Mouse (Mus musculus) forebrain, embryonic 11.5 days (tissue): ENCODE measurements around the gene Fancg. TPM values are rescaled to one million over a fixed set of nuclear protein-coding genes. Genes with fewer than 3 reads are reported as not detected.

Experiments used
- ATAC-seq: fragments of 200-750 bp; cut with Nextera tagmentation; replicated peaks from 2 replicates; pipeline ENCODE4 v1.8.0; 2017; ENCODE audit warnings: moderate TSS enrichment; ENCODE audit not compliant: low FRiP score
- DNase-seq: peaks from one replicate; pipeline ENCODE4 v3.0.0-alpha.2; 2017; ENCODE audit warnings: low spot score
- H3K27ac ChIP-seq: fragments of 300-500 bp; sonication (generic); 2 replicates; pipeline ENCODE4 v1.5.1; 2014; ENCODE audit warnings: low read depth, low read length
- H3K27me3 ChIP-seq: fragments of 300-500 bp; sonication (generic); 2 replicates; pipeline ENCODE4 v1.6.1; 2014; ENCODE audit warnings: mild to moderate bottlenecking, low read length, mixed read lengths; ENCODE audit not compliant: control insufficient read depth, insufficient read depth
- H3K36me3 ChIP-seq: fragments of 300-500 bp; sonication (generic); 2 replicates; pipeline ENCODE4 v1.6.1; 2014; ENCODE audit warnings: mild to moderate bottlenecking, low read length, moderate library complexity, mixed read lengths; ENCODE audit not compliant: control insufficient read depth, insufficient read depth
- H3K4me1 ChIP-seq: fragments of 300-500 bp; sonication (generic); replicated peaks from 2 replicates; pipeline ENCODE4 v1.6.1; 2014; ENCODE audit warnings: low read length, mixed read lengths; ENCODE audit not compliant: control insufficient read depth, insufficient read depth
- H3K4me2 ChIP-seq: fragments of 300-500 bp; sonication (generic); 2 replicates; pipeline ENCODE4 v1.6.1; 2014; ENCODE audit warnings: low read depth, mild to moderate bottlenecking, low read length, moderate library complexity, mixed read lengths; ENCODE audit not compliant: severe bottlenecking
- H3K4me3 ChIP-seq: fragments of 300-500 bp; sonication (generic); 2 replicates; pipeline ENCODE4 v1.5.1; 2014; ENCODE audit warnings: low read depth, low read length
- H3K9ac ChIP-seq: fragments of 300-500 bp; sonication (generic); 2 replicates; pipeline ENCODE4 v1.6.1; 2014; ENCODE audit warnings: low read length
- H3K9me3 ChIP-seq: fragments of 300-500 bp; sonication (generic); 2 replicates; pipeline ENCODE4 v1.6.1; 2016; ENCODE audit warnings: low read length, mixed read lengths; ENCODE audit not compliant: control insufficient read depth
- WGBS: fragments of 180-500 bp; shearing (Covaris S2); extraction: QIAGEN DNeasy Blood & Tissue Kit; methylation state at CpG from one replicate; pipeline ENCODE4 v1.1.7; 2014; 5-methylcytosine and 5-hydroxymethylcytosine counted together
- polyA plus RNA-seq: library from polyadenylated mRNA; unstranded; fragments of >200 nt; fragmentation: Nextera tagmentation; extraction: Ambion mirVana; gene quantifications from 2 replicates; pipeline ENCODE4 v1.2.1, GENCODE M21; 2014

Gene Fancg
- polyA plus RNA-seq, 1 experiment from 2014 or later, result 24.7 TPM

DNA sequence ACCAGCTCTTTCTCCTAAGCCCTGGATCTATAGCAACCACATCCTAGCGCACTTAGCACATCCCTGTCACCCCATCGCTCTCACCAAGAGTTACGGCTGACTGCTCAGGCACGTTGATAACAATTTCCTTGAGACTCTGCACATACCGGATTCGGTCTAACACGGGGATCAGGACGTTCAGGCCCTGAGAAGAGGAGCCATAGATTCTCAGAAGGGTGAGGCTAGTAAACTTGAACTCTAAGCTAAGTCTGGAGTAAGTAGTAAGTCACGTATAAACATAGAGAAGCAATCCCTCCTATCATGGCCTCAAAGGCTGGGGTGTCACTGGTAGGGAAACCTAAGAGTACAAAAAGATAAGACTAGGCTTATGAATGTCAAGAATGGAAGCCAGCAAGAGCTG is 20.0 kb upstream of the Fancg start:
- no peak overlapping the region for H3K27ac ChIP-seq
- peak overlapping the region; percentile 80 for H3K4me2 ChIP-seq
- H3K27me3 ChIP-seq, result no peaks in the 10 kb centered on the region
- WGBS, result 85% methylated on average over 9 of the region's 9 CpGs
- H3K36me3 ChIP-seq, result peaks cover 11% of the 10 kb centered on the region
- DNase-seq (no peak), ATAC-seq (no peak)
- peaks cover 8% of the 10 kb centered on the region; the same call in 1 of the 2 replicates for H3K4me1 ChIP-seq
- peak overlapping the region; percentile 74 for H3K4me3 ChIP-seq
- H3K9me3 ChIP-seq, result no peaks in the 10 kb centered on the region
- H3K9ac ChIP-seq, result peak overlapping the region; percentile 93

DNA sequence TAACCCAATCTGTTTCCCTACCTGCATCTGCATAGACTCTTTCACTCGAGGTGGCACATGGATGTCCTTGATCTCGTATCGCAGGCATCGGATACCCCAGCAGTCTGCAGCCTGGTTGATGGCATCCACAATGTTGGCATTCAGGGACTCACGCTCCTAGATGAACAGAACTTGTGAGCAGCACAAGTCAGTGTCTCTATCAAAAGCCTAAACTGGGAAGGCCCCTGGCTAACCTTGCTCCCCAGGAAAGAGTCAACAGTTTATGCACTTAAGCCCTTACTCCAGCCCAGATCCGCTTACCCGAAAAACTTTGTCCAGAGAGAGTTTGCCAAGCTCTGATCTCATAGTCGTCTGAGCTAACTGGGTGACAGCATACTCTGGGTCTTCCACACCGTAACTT is 19.4 kb upstream of the Fancg start:
- WGBS, result 96% methylated on average over 9 of the region's 9 CpGs
- DNase-seq (no peak), ATAC-seq (no peak)
- no peak overlapping the region; the same call in 1 of the 2 replicates for H3K4me2 ChIP-seq
- no peak overlapping the region for H3K4me3 ChIP-seq
- peaks cover 11% of the 10 kb centered on the region for H3K36me3 ChIP-seq
- peaks cover 9% of the 10 kb centered on the region; the same call in 1 of the 2 replicates for H3K4me1 ChIP-seq
- no peaks in the 10 kb centered on the region for H3K9me3 ChIP-seq
- no peak overlapping the region for H3K9ac ChIP-seq
- H3K27ac ChIP-seq, result no peak overlapping the region
- H3K27me3 ChIP-seq, result no peaks in the 10 kb centered on the region

DNA sequence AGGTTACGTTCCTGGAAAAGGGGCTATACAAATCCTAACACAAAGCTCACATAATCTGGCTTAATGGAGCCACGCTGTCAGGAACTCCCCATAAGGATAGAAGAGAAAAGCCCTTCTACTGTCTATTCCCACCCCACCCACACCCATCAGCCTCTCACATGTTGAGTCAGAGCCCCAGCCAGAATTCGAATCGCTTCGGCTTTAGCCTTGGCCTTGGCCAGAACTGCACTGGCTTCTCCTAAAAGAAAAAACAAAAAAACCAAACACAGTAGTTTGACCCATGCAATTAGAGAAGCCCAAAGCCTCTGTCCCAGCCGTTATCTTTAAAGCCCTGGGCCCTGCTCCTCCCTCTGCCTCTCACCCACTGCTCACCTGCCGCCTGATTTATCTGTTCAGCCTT is 18.8 kb upstream of the Fancg start:
- Histone ChIP-seq H3K4me2 (no peak overlapping the region), H3K9me3 (no peaks in the 10 kb centered on the region), H3K9ac (no peak overlapping the region), H3K36me3 (peaks cover 9% of the 10 kb centered on the region), H3K27ac (no peak overlapping the region), H3K27me3 (no peaks in the 10 kb centered on the region), H3K4me1 (peaks cover 13% of the 10 kb centered on the region; the same call in 1 of the 2 replicates), H3K4me3 (no peak overlapping the region)
- DNase-seq (no peak), ATAC-seq (no peak)
- WGBS, result 92% methylated on average over 7 of the region's 7 CpGs

DNA sequence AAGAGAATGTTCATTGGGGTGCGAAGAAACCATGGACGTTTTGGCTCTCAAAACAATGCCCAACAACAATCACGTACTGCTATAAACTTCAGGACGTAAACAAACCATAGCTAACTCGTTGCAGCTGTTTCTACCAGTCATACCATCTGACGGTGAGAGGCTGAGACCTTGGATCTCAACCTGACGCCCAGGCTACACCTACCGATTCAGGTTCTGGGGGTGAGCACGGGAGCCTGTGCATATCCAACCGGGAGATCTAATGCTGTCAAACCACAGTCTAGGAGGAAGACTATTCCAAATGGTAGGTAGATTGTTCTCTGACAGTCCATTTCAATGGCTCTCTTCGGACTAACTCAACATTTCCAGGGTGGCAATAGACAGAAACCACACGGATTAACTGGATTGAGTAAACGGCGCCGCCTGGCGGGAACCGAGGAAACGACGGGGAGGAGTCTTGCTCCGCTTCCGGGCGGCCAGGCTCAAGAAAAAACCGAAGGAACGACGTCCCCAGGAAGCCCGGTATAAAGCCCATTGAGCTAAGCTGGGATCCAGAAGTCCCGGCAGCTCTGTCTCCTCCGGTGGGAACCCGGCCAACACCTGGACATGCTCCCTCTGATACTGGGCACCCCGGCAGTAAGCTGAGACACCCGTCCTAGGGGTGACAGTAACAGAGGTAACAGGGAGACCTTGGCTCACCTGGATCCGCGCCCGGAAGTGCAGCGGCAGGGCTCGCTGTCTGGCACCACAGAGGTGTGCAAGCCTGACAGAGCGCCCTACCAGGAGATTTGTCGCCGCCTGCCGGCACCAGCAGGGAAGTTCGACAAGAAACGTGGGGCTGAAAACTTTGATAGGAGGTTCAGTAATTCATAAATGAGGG is 15.0 kb upstream of the Fancg start, which contains the start of gene Pigo:
TSS of gene Pigo (minus strand) at position 736 of the 877 bp plus-strand sequence.
- peak within 1 kb of the TSS; percentile 60 for H3K4me3 ChIP-seq
- H3K9me3 ChIP-seq, result no peaks in the 10 kb centered on the region
- peaks cover 7% of the 10 kb centered on the region; the same call in 1 of the 2 replicates for H3K36me3 ChIP-seq
- peaks cover 8% of the 10 kb centered on the region; the same call in 1 of the 2 replicates for H3K4me1 ChIP-seq
- WGBS, result 9% methylated on average over 42 of the region's 42 CpGs
- H3K27ac ChIP-seq, result peak within 1 kb of the TSS; percentile 60; the same call in 1 of the 2 replicates
- H3K9ac ChIP-seq, result peak within 1 kb of the TSS; percentile 59
- no peaks in the 10 kb centered on the region for H3K27me3 ChIP-seq
- peak; percentile 92 for ATAC-seq
- DNase-seq, result peak; percentile 96
- H3K4me2 ChIP-seq, result peak within 1 kb of the TSS; percentile 73

DNA sequence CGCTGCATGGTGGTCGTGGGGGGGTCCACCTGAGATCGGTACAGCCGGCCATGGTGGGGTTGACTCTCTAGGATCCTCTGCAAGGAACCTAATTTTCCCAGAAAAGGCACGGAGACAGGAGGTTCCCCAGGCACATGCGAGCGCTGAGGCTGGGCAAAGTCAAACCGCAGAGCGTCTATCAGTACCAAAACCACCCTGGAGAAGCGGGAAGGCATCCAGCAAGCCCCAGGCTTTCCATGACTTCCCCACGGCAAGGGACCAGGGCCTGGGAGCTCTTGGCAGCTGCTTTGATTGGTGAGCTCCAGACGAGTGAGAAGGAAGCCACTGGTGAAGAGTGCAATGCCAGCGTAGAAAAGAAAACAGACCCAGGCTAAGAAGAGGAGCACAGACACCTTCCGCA is 14.4 kb upstream of the Fancg start:
- H3K4me1 ChIP-seq, result 0 out of 2 replicates have a peak, but pooled peaks cover 5% of the 10 kb centered on the region
- H3K4me2 ChIP-seq, result peak overlapping the region; percentile 73; the same call in 1 of the 2 replicates
- peak overlapping the region; percentile 41; the same call in 1 of the 2 replicates for H3K27ac ChIP-seq
- peaks cover 7% of the 10 kb centered on the region; the same call in 1 of the 2 replicates for H3K36me3 ChIP-seq
- H3K4me3 ChIP-seq, result peak overlapping the region; percentile 60
- ATAC-seq, result no peak
- WGBS, result 84% methylated on average over 14 of the region's 14 CpGs
- H3K9me3 ChIP-seq, result no peaks in the 10 kb centered on the region
- DNase-seq, result no peak
- peak overlapping the region; percentile 59; the same call in 1 of the 2 replicates for H3K9ac ChIP-seq
- H3K27me3 ChIP-seq, result no peaks in the 10 kb centered on the region

GRCm38 (mm10) chr4:43021341-43021740 is 11.0 kb upstream of the Fancg start:
- Histone ChIP-seq H3K4me2 (no peak overlapping the region), H3K27me3 (no peaks in the 10 kb centered on the region), H3K4me3 (no peak overlapping the region), H3K9ac (no peak overlapping the region), H3K9me3 (no peaks in the 10 kb centered on the region), H3K27ac (no peak overlapping the region), H3K36me3 (peaks cover 3% of the 10 kb centered on the region; the same call in 1 of the 2 replicates), H3K4me1 (0 out of 2 replicates have a peak, but pooled peaks cover 5% of the 10 kb centered on the region)
- ATAC-seq (no peak), DNase-seq (no peak)
- WGBS, result 69% methylated on average over 17 of the region's 17 CpGs

DNA sequence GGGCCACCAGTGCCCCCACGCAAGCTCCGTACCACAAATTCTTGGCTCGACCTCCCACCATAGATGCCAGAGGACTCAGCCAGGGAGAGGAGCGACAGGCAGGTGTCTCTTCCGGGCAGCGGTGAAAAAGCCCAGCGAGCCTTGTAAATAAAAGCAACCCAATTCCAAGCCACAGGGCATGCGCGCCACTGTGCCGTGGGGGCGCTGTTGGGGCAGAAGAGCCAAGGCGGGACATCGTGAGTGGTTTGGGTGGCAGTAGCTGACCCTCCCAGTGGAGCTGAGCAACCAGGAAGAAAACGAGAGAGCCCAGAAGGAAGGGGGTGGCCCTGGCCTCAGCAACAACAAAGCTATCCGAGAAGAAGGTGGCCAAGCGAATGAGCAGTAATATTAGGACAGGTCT is 10.6 kb upstream of the Fancg start:
- Histone ChIP-seq H3K4me2 (no peak overlapping the region), H3K9ac (no peak overlapping the region), H3K4me1 (0 out of 2 replicates have a peak, but pooled peaks cover 5% of the 10 kb centered on the region), H3K27me3 (no peaks in the 10 kb centered on the region), H3K4me3 (no peak overlapping the region), H3K27ac (no peak overlapping the region), H3K9me3 (no peaks in the 10 kb centered on the region), H3K36me3 (peaks cover 3% of the 10 kb centered on the region; the same call in 1 of the 2 replicates)
- ATAC-seq, result no peak
- DNase-seq, result no peak
- 87% methylated on average over 16 of the region's 16 CpGs for WGBS

- no peaks in the 10 kb centered on the region for H3K27me3 ChIP-seq
- no peak overlapping the region for H3K9ac ChIP-seq
- H3K4me2 ChIP-seq, result no peak overlapping the region
- 0 out of 2 replicates have a peak, but pooled peaks cover 5% of the 10 kb centered on the region for H3K4me1 ChIP-seq
- H3K27ac ChIP-seq, result no peak overlapping the region
- whole genome bisulfite sequencing, result 93% methylated on average over 23 of the region's 23 CpGs
- no peak overlapping the region for H3K4me3 ChIP-seq
- peaks cover 3% of the 10 kb centered on the region; the same call in 1 of the 2 replicates for H3K36me3 ChIP-seq
- ATAC-seq (no peak), DNase-seq (no peak)
- no peaks in the 10 kb centered on the region for H3K9me3 ChIP-seq
Observed at GRCm38 (mm10) chr4:43019641-43020465, 9.5 kb upstream of the Fancg start.
